Mouse (Mus musculus) limb, embryonic 12.5 days (tissue): ENCODE measurements around the gene Lhfp. TPM values are rescaled to one million over a fixed set of nuclear protein-coding genes. Genes with fewer than 3 reads are reported as not detected.

ENCODE experiments used
- ATAC-seq: fragments of 200-750 bp; cut with Nextera tagmentation; 2 replicates; pipeline ENCODE4 v1.8.0; 2017; ENCODE audit warnings: low read depth, moderate TSS enrichment; ENCODE audit not compliant: insufficient number of reproducible peaks, insufficient read depth, low FRiP score, low TSS enrichment
- H3K27ac ChIP-seq: fragments of 300-500 bp; sonication (generic); 2 replicates; pipeline ENCODE4 v1.5.1; 2016; ENCODE audit warnings: mild to moderate bottlenecking, moderate library complexity
- H3K27me3 ChIP-seq: fragments of 300-500 bp; sonication (generic); 2 replicates; pipeline ENCODE4 v1.6.1; 2016; ENCODE audit warnings: mild to moderate bottlenecking, moderate library complexity
- H3K36me3 ChIP-seq: fragments of 300-500 bp; sonication (generic); 2 replicates; pipeline ENCODE4 v1.6.1; 2016; ENCODE audit warnings: mild to moderate bottlenecking, moderate library complexity
- H3K4me1 ChIP-seq: fragments of 300-500 bp; sonication (generic); replicated peaks from 2 replicates; pipeline ENCODE4 v1.6.1; 2016
- H3K4me2 ChIP-seq: fragments of 300-500 bp; sonication (generic); 2 replicates; pipeline ENCODE4 v1.6.1; 2016; ENCODE audit warnings: mild to moderate bottlenecking, moderate library complexity
- H3K4me3 ChIP-seq: fragments of 300-500 bp; sonication (generic); replicated peaks from 2 replicates; pipeline ENCODE4 v1.5.1; 2016; ENCODE audit warnings: mild to moderate bottlenecking
- H3K9ac ChIP-seq: fragments of 300-500 bp; sonication (generic); replicated peaks from 2 replicates; pipeline ENCODE4 v1.6.1; 2016; ENCODE audit warnings: mild to moderate bottlenecking, moderate library complexity
- H3K9me3 ChIP-seq: fragments of 300-500 bp; sonication (generic); 2 replicates; pipeline ENCODE4 v1.6.1; 2016; ENCODE audit warnings: mild to moderate bottlenecking, moderate library complexity
- WGBS: fragments of 180-500 bp; shearing (Covaris S2); methylation state at CpG from one replicate; pipeline ENCODE4 v1.1.7; 2016; 5-methylcytosine and 5-hydroxymethylcytosine counted together
- polyA plus RNA-seq: library from polyadenylated mRNA; unstranded; fragments of >200 nt; fragmentation: Nextera tagmentation; extraction: Ambion mirVana; gene quantifications from 2 replicates; pipeline ENCODE4 v1.2.1, GENCODE M21; 2016

Lhfp gene
- polyA plus RNA-seq, 1 experiment from 2014 or later = 56.5 TPM

GRCm38 (mm10) chr3:53042240-53042567 lies 876 bp downstream of the Lhfp start:
- peaks cover 6% of the 10 kb centered on the region; the same call in 1 of the 2 replicates for H3K27me3 ChIP-seq
- peak overlapping the region; percentile 83 for H3K9ac ChIP-seq
- peak overlapping the region; percentile 87 for H3K4me2 ChIP-seq
- 21% methylated on average over 9 of the region's 9 CpGs for WGBS
- H3K4me1 ChIP-seq = peaks cover 42% of the 10 kb centered on the region
- H3K4me3 ChIP-seq = peak overlapping the region; percentile 76
- peak; percentile 11; the same call in 1 of the 2 replicates for ATAC-seq
- peak overlapping the region; percentile 86; the same call in 1 of the 2 replicates for H3K27ac ChIP-seq
- no peaks in the 10 kb centered on the region for H3K36me3 ChIP-seq
- no peaks in the 10 kb centered on the region for H3K9me3 ChIP-seq

DNA sequence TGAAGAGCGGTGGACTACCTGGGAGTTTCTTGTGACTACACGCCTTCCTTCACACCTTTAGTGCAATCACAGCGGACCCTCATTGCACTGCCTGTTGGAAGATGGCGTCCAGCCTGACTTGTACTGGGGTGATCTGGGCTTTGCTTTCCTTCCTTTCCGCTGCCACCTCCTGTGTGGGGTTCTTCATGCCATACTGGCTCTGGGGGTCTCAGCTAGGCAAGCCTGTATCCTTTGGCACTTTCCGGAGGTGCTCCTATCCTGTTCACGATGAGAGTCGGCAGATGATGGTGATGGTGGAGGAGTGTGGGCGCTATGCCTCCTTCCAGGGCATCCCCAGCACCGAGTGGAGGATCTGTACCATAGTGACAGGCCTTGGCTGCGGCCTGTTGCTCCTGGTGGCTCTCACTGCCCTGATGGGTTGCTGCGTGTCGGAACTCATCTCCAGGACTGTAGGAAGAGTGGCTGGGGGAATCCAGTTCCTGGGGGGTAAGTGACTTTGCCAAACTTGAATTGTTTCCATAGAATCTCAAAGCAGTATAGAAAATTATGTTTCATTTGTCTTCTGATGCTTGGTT lies 2.0 kb downstream of the Lhfp start:
- Histone ChIP-seq H3K4me3 (peak overlapping the region; percentile 76), H3K27ac (peak overlapping the region; percentile 69; the same call in 1 of the 2 replicates), H3K9me3 (no peaks in the 10 kb centered on the region), H3K4me1 (peaks cover 42% of the 10 kb centered on the region), H3K27me3 (peaks cover 6% of the 10 kb centered on the region; the same call in 1 of the 2 replicates), H3K9ac (no peak overlapping the region), H3K36me3 (no peaks in the 10 kb centered on the region), H3K4me2 (peak overlapping the region; percentile 87)
- ATAC-seq = no peak
- 91% methylated on average over 13 of the region's 13 CpGs for WGBS

DNA sequence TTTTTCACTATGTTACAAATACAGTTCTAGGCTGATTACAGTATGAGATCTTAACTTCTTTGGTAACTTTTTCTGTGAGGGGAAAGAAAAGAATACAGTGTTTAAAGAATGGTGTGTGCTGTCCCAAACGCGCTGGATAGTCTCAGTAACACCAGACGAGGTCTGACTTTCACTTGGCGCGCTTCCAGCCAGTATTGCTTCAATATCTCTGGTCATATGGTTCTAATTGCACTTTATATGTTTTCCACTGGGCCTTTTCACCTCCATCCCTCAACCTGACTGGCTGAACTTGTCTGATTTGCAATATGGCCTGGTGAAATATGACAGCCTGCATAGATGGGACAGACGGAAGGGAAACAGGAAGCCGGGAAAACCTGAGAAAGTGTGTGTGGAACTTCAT lies 2.9 kb downstream of the Lhfp start:
- no peaks in the 10 kb centered on the region for H3K9me3 ChIP-seq
- peak overlapping the region; percentile 33 for H3K4me3 ChIP-seq
- peaks cover 42% of the 10 kb centered on the region for H3K4me1 ChIP-seq
- H3K9ac ChIP-seq = no peak overlapping the region; the same call in 1 of the 2 replicates
- peak; percentile 56; the same call in 1 of the 2 replicates for ATAC-seq
- H3K4me2 ChIP-seq = peak overlapping the region; percentile 87
- peaks cover 6% of the 10 kb centered on the region; the same call in 1 of the 2 replicates for H3K27me3 ChIP-seq
- H3K36me3 ChIP-seq = no peaks in the 10 kb centered on the region
- 16% methylated on average over 7 of the region's 7 CpGs for WGBS
- peak overlapping the region; percentile 90 for H3K27ac ChIP-seq

- H3K9ac ChIP-seq = peak overlapping the region; percentile 40
- H3K27ac ChIP-seq = peak overlapping the region; percentile 90
- peaks cover 6% of the 10 kb centered on the region; the same call in 1 of the 2 replicates for H3K27me3 ChIP-seq
- ATAC-seq = no peak
- no peaks in the 10 kb centered on the region for H3K36me3 ChIP-seq
- H3K4me1 ChIP-seq = peaks cover 42% of the 10 kb centered on the region
- WGBS = 37% methylated on average over 11 of the region's 11 CpGs
- H3K9me3 ChIP-seq = no peaks in the 10 kb centered on the region
- peak overlapping the region; percentile 33 for H3K4me3 ChIP-seq
- peak overlapping the region; percentile 87 for H3K4me2 ChIP-seq
Measured at GRCm38 (mm10) chr3:53044682-53045299, 3.5 kb downstream of the Lhfp start.

DNA sequence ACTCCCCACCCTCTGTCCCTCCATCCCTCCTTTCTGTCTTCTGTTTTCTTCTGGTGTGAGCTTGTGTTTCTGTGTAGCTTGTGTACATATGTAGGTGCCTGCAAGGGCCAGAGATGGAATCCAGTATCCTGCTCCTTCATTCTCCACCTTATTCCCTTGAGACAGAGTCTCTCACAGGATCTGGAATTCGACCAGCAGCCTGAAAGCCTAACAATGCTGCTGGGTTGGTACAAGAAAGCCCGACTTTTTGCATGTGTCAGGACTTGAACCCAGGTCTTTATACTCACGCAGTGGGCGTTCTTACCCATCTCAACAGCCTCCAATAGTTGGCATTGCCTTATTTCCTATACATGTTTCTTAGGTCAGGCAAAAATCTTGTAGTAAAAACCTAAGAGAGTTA lies 4.4 kb downstream of the Lhfp start:
- H3K9ac ChIP-seq = no peak overlapping the region
- 84% methylated on average over 4 of the region's 4 CpGs for WGBS
- H3K36me3 ChIP-seq = no peaks in the 10 kb centered on the region
- peaks cover 6% of the 10 kb centered on the region; the same call in 1 of the 2 replicates for H3K27me3 ChIP-seq
- no peaks in the 10 kb centered on the region for H3K9me3 ChIP-seq
- peaks cover 35% of the 10 kb centered on the region for H3K4me1 ChIP-seq
- peak overlapping the region; percentile 22 for H3K4me2 ChIP-seq
- ATAC-seq = no peak
- no peak overlapping the region for H3K4me3 ChIP-seq
- H3K27ac ChIP-seq = no peak overlapping the region

DNA sequence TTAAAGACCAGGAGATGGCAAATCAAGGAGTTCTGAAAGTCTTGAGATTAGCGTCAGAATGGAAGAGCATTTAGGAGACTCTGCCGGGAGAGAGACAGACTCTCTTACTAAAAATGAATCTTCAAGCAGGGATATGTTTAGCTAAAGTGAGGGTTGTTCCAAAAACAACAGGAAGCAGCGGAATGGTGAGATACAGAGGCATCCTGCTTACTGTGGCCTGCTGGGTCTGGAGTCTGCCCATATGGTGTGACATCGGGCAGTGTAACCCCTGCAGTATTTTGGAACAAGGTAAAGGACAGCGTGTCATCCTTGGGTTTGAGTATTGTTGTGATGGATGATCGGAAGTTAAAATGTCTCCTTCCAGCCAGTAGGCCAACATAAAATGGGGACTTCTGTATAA lies 5.0 kb downstream of the Lhfp start:
- H3K9me3 ChIP-seq = no peaks in the 10 kb centered on the region
- 88% methylated on average over 6 of the region's 6 CpGs for WGBS
- H3K27me3 ChIP-seq = peaks cover 6% of the 10 kb centered on the region; the same call in 1 of the 2 replicates
- no peak for ATAC-seq
- no peak overlapping the region for H3K4me2 ChIP-seq
- peaks cover 31% of the 10 kb centered on the region for H3K4me1 ChIP-seq
- no peak overlapping the region for H3K4me3 ChIP-seq
- no peak overlapping the region for H3K27ac ChIP-seq
- H3K9ac ChIP-seq = no peak overlapping the region
- H3K36me3 ChIP-seq = no peaks in the 10 kb centered on the region

- Histone ChIP-seq H3K9ac (no peak overlapping the region), H3K36me3 (no peaks in the 10 kb centered on the region), H3K27ac (no peak overlapping the region), H3K4me2 (no peak overlapping the region), H3K9me3 (no peaks in the 10 kb centered on the region), H3K4me1 (peaks cover 26% of the 10 kb centered on the region), H3K27me3 (no peaks in the 10 kb centered on the region), H3K4me3 (no peak overlapping the region)
- ATAC-seq = no peak
- 57% methylated on average over 8 of the region's 8 CpGs for WGBS
Measured at GRCm38 (mm10) chr3:53052385-53052784, 11.1 kb downstream of the Lhfp start.

- WGBS = 71% methylated on average over 10 of the region's 10 CpGs
- H3K9me3 ChIP-seq = no peaks in the 10 kb centered on the region
- no peak for ATAC-seq
Measured at GRCm38 (mm10) chr3:53056430-53056829, 15.1 kb downstream of the Lhfp start.

GRCm38 (mm10) chr3:53059959-53060358 lies 18.6 kb downstream of the Lhfp start:
- no peak for ATAC-seq
- no peaks in the 10 kb centered on the region for H3K9me3 ChIP-seq
- H3K4me3 ChIP-seq = no peak overlapping the region
- H3K36me3 ChIP-seq = no peaks in the 10 kb centered on the region
- no peak overlapping the region for H3K27ac ChIP-seq
- no peak overlapping the region for H3K4me2 ChIP-seq
- no peaks in the 10 kb centered on the region for H3K27me3 ChIP-seq
- 80% methylated on average over 2 of the region's 2 CpGs for WGBS
- no peak overlapping the region for H3K9ac ChIP-seq
- H3K4me1 ChIP-seq = peaks cover 43% of the 10 kb centered on the region

More at GRCm38 (mm10) chr3:53056430-53056829, 15.1 kb downstream of the Lhfp start:
- Histone ChIP-seq H3K27ac (no peak overlapping the region), H3K4me3 (no peak overlapping the region), H3K4me2 (no peak overlapping the region), H3K36me3 (no peaks in the 10 kb centered on the region), H3K9ac (no peak overlapping the region), H3K4me1 (peaks cover 41% of the 10 kb centered on the region), H3K27me3 (no peaks in the 10 kb centered on the region)

DNA sequence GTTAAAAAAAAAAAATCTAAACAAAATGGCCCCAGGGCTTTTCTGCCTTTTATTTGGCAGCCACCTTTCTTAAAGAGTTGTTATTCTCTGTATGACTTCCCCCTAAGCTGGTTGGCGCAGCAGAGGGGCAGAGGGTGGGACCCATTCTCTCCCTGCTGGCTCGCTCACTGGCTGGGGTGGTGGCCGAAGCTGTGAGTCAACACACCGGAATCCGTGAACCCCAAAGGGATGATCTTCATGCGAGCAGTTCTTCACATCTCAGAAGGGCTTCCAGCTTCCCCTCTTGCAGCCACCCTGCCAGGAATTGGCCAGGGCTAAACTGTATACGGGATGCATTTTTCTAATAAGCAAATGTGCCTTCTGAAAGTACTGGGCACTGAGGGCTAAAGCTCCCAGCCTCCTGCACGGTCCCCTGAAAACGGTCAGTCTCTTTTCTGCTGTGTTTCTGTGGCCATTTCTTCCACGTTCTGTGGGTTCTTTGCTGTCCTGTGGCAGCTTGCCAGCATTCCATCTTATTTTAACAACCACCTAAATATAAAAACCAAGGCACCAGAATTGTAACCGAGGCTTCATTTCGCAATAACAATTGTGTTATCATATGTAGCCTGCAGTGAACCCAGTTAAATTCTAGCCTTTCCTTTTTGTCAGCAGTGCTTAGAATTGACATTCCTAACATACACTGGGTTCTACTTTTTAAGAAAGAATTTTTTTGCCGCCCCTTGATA lies 22.3 kb downstream of the Lhfp start:
- no peak for ATAC-seq
- Histone ChIP-seq H3K4me3 (no peak overlapping the region), H3K36me3 (no peaks in the 10 kb centered on the region), H3K9ac (no peak overlapping the region), H3K4me2 (no peak overlapping the region), H3K9me3 (peaks cover 3% of the 10 kb centered on the region; the same call in 1 of the 2 replicates), H3K27ac (no peak overlapping the region), H3K27me3 (no peaks in the 10 kb centered on the region), H3K4me1 (peaks cover 36% of the 10 kb centered on the region)
- WGBS = 56% methylated on average over 13 of the region's 13 CpGs
